ENCODE assay signal across 8 mouse cellular contexts in genomic region chr7:126583761-126584160, GRCm38 (mm10). TPM values are rescaled to one million over a fixed set of nuclear protein-coding genes. Genes with fewer than 3 reads are reported as not detected.
DNase-seq lines count a peak whose midpoint lies in the region; ATAC-seq and TF ChIP-seq lines count a peak whose summit lies in the region.

No protein-coding gene starts in this region.

- H3K4me1 ChIP-seq in kidney, postnatal 0 days (replicated peaks; ENCODE audit: insufficient read depth, low read length) = no peaks in the 10 kb centered on the region; the same call in 1 of the 2 replicates
- peaks cover 15% of the 10 kb centered on the region; the same call in 1 of the 2 replicates for H3K4me1 ChIP-seq in hindbrain, embryonic 14.5 days (replicated peaks; ENCODE audit: control insufficient read depth, insufficient read depth, low read length)

- no peak for ATAC-seq in kidney, postnatal 0 days (replicated peaks; ENCODE audit: low FRiP score, low read depth)
- ATAC-seq in hindbrain, embryonic 14.5 days (ENCODE audit: low FRiP score) = no peak

- 52% methylated on average over 6 of the region's 6 CpGs for WGBS in kidney, postnatal 0 days
- 61% methylated on average over 6 of the region's 6 CpGs for WGBS in hindbrain, embryonic 14.5 days

- no peak overlapping the region for H3ac ChIP-seq in myocyte (ENCODE audit: control insufficient read depth, insufficient read length)

- H3K27ac ChIP-seq in kidney, postnatal 0 days = peak overlapping the region; percentile 89; the same call in 1 of the 2 replicates
- H3K27ac ChIP-seq in hindbrain, embryonic 14.5 days = peak overlapping the region; percentile 85

- peak overlapping the region; percentile 52 for H3K4me3 ChIP-seq in kidney, postnatal 0 days (replicated peaks; ENCODE audit: low read depth, low read length)
- H3K4me3 ChIP-seq in hindbrain, embryonic 14.5 days (replicated peaks; ENCODE audit: low read length) = peak overlapping the region; percentile 50
- H3K4me3 ChIP-seq in myocyte = peak overlapping the region; percentile 16

- peak overlapping the region; percentile 61 for H3K4me2 ChIP-seq in kidney, postnatal 0 days (ENCODE audit: low read length)
- peak overlapping the region; percentile 89 for H3K4me2 ChIP-seq in hindbrain, embryonic 14.5 days (replicated peaks)
- H3K4me2 ChIP-seq in myocyte (ENCODE audit: low read depth) = peak overlapping the region; percentile 60

- no peaks in the 10 kb centered on the region for H3K9me3 ChIP-seq in kidney, postnatal 0 days (replicated peaks; ENCODE audit: low read length)
- H3K9me3 ChIP-seq in hindbrain, embryonic 14.5 days (ENCODE audit: control insufficient read depth, low read length) = no peaks in the 10 kb centered on the region

- no peaks in the 10 kb centered on the region for H3K79me2 ChIP-seq in myocyte (ENCODE audit: control insufficient read depth, insufficient read depth)

- H3K27me3 ChIP-seq in kidney, postnatal 0 days (ENCODE audit: insufficient read depth, low read length) = no peaks in the 10 kb centered on the region
- H3K27me3 ChIP-seq in hindbrain, embryonic 14.5 days (ENCODE audit: control insufficient read depth, insufficient read depth, low read length) = peaks cover 6% of the 10 kb centered on the region; the same call in 1 of the 2 replicates
- H3K27me3 ChIP-seq in myocyte (ENCODE audit: control insufficient read depth, insufficient read depth, insufficient read length) = no peaks in the 10 kb centered on the region

- H3K9ac ChIP-seq in kidney, postnatal 0 days (ENCODE audit: low read depth, low read length) = peak overlapping the region; percentile 56; the same call in 1 of the 2 replicates
- peak overlapping the region; percentile 53; the same call in 1 of the 2 replicates for H3K9ac ChIP-seq in hindbrain, embryonic 14.5 days

- no peaks in the 10 kb centered on the region for H3K36me3 ChIP-seq in kidney, postnatal 0 days (ENCODE audit: insufficient read depth, low read length)
- H3K36me3 ChIP-seq in hindbrain, embryonic 14.5 days (replicated peaks; ENCODE audit: control insufficient read depth, insufficient read depth) = 0 out of 2 replicates have a peak, but pooled peaks cover 3% of the 10 kb centered on the region
- no peaks in the 10 kb centered on the region for H3K36me3 ChIP-seq in myocyte (ENCODE audit: control insufficient read depth, insufficient read depth)

- TF ChIP-seq POLR2A in myocyte (IDR thresholded peaks at IDR 0.05; ENCODE audit: insufficient read length, low read depth) = no peak

- DNase-seq in kidney, postnatal 0 days (ENCODE audit: low spot score) = peak; percentile 12
- DNase-seq in kidney, postnatal 10 days = no peak
- DNase-seq in brain, adult 2 months (ENCODE audit: low read depth, low spot score) = peak; percentile 20
- no peak for DNase-seq in hindbrain, embryonic 14.5 days (ENCODE audit: low spot score)
- DNase-seq in cerebellum, adult 18-20 months = no peak
- no peak for DNase-seq in right cerebral cortex, postnatal 10 days (ENCODE audit: low spot score in 2 of 2)
- DNase-seq in ovary, postnatal 14 days (ENCODE audit: low spot score) = no peak

- no peak for TF ChIP-seq CTCF in kidney, postnatal 0 days (IDR thresholded peaks at IDR 0.05; ENCODE audit: low read depth)

TF ChIP-seq in myocyte, 11 proteins besides CTCF, POLR2A, EP300 and RAD21:
- TF ChIP-seq E2F4 (IDR thresholded peaks at IDR 0.05; ENCODE audit: insufficient read depth) (no peak), MAX (IDR thresholded peaks at IDR 0.05; ENCODE audit: low read depth) (no peak), MYOG (IDR thresholded peaks at IDR 0.05; ENCODE audit: control insufficient read depth in 1 of 3, insufficient read depth in 1 of 3, insufficient read length in 2 of 3, low read depth in 2 of 3) (no peak), REST (IDR thresholded peaks at IDR 0.05; ENCODE audit: insufficient read depth, insufficient read length) (no peak), POLR2AphosphoS2 (IDR thresholded peaks at IDR 0.05; ENCODE audit: insufficient read length, low read depth) (no peak), MYOD1 (IDR thresholded peaks at IDR 0.05; ENCODE audit: control insufficient read depth in 1 of 3, insufficient read length in 2 of 3, low read depth in 2 of 3) (no peak), TCF12 (IDR thresholded peaks at IDR 0.05; ENCODE audit: insufficient read depth, poor library complexity, severe bottlenecking) (no peak)

RNA-seq across cellular contexts. Expression of gene Apobr, which starts 1.0 kb away (rescaled TPM):
- polyA plus RNA-seq in kidney, postnatal 0 days (2015; fragmentation: Nextera tagmentation; extraction: Ambion mirVana) = 1.2 and 1.3 TPM in 2 replicates
- 0.26 and 0.36 TPM in 2 replicates for polyA plus RNA-seq in hindbrain, embryonic 14.5 days (2014; fragmentation: Nextera tagmentation; extraction: Ambion mirVana)
- polyA plus RNA-seq in myocyte (2012; fragmentation: generic; extraction: Trizol) = 4.7 TPM

RNA-seq across cellular contexts. Expression of gene Cln3, which starts 1.9 kb away (rescaled TPM):
- polyA plus RNA-seq in kidney, postnatal 0 days (2015; fragmentation: Nextera tagmentation; extraction: Ambion mirVana) = 34.4 and 36.9 TPM in 2 replicates
- 24.7 and 24.8 TPM in 2 replicates for polyA plus RNA-seq in hindbrain, embryonic 14.5 days (2014; fragmentation: Nextera tagmentation; extraction: Ambion mirVana)
- polyA plus RNA-seq in myocyte (2012; fragmentation: generic; extraction: Trizol) = 3.6 TPM

RNA-seq across cellular contexts. Expression of gene Il27, which starts 11.0 kb away (rescaled TPM):
- polyA plus RNA-seq in kidney, postnatal 0 days (2015; fragmentation: Nextera tagmentation; extraction: Ambion mirVana) = not detected in 2 replicates
- polyA plus RNA-seq in hindbrain, embryonic 14.5 days (2014; fragmentation: Nextera tagmentation; extraction: Ambion mirVana) = not detected in 2 replicates
- not detected for polyA plus RNA-seq in myocyte (2012; fragmentation: generic; extraction: Trizol)

RNA-seq across cellular contexts. Expression of gene Eif3c, which starts 17.6 kb away (rescaled TPM):
- 213 and 217 TPM in 2 replicates for polyA plus RNA-seq in kidney, postnatal 0 days (2015; fragmentation: Nextera tagmentation; extraction: Ambion mirVana)
- 162 and 165 TPM in 2 replicates for polyA plus RNA-seq in hindbrain, embryonic 14.5 days (2014; fragmentation: Nextera tagmentation; extraction: Ambion mirVana)
- polyA plus RNA-seq in myocyte (2012; fragmentation: generic; extraction: Trizol) = 344 TPM

RNA-seq across cellular contexts. Expression of gene Nupr1, which starts 46.9 kb away (rescaled TPM):
- polyA plus RNA-seq in kidney, postnatal 0 days (2015; fragmentation: Nextera tagmentation; extraction: Ambion mirVana) = 24.5 and 24.8 TPM in 2 replicates
- polyA plus RNA-seq in hindbrain, embryonic 14.5 days (2014; fragmentation: Nextera tagmentation; extraction: Ambion mirVana) = 11.4 and 12.4 TPM in 2 replicates
- 244 TPM for polyA plus RNA-seq in myocyte (2012; fragmentation: generic; extraction: Trizol)

Comparison
In these comparisons a context has a peak if more than half of its experiments do, and no peak if none do; other contexts are left out.
1. DNase-seq: peak in kidney, postnatal 0 days (single experiment) and brain, adult 2 months (single experiment); none in kidney, postnatal 10 days (single experiment), hindbrain, embryonic 14.5 days (single experiment), cerebellum, adult 18-20 months (0 of 2), right cerebral cortex, postnatal 10 days (0 of 2) and ovary, postnatal 14 days (single experiment).
2. Peak in every context shown above with its lines, with median percentiles within 50 percentile points of each other: H3K4me2 ChIP-seq and H3K4me3 ChIP-seq.